ENCODE assay signal across 9 mouse cellular contexts in genomic region chr1:72871337-72871696, GRCm38 (mm10). TPM values are rescaled to one million over a fixed set of nuclear protein-coding genes. Genes with fewer than 3 reads are reported as not detected.
DNase-seq lines count a peak whose midpoint lies in the region; ATAC-seq and TF ChIP-seq lines count a peak whose summit lies in the region.
"Had no signal": no experiment of that assay in that cellular context is flagged by ENCODE, and none has a peak within 500 bp of the region (broad histone marks: within the 10 kb centered on the region; RNA-seq: fewer than 3 reads in every experiment).

No protein-coding gene starts in this region.

- no peaks in the 10 kb centered on the region for H3K9me3 ChIP-seq in heart, embryonic 16.5 days (replicated peaks; ENCODE audit: control insufficient read depth, low read length)
- H3K9me3 ChIP-seq in MEL (replicated peaks; ENCODE audit: insufficient read depth, low read length) = no peaks in the 10 kb centered on the region
- H3K9me3 ChIP-seq in hindbrain, embryonic 12.5 days (replicated peaks) = no peaks in the 10 kb centered on the region
- no peaks in the 10 kb centered on the region for H3K9me3 ChIP-seq in midbrain, embryonic 12.5 days
- H3K9me3 ChIP-seq: G1E had no signal

- H3K36me3 ChIP-seq in heart, embryonic 16.5 days (ENCODE audit: control insufficient read depth, insufficient read depth) = no peaks in the 10 kb centered on the region
- H3K36me3 ChIP-seq in MEL (ENCODE audit: control insufficient read depth in 1 of 2, insufficient read depth in 2 of 2, low read length in 2 of 2) = peaks cover 0 to 18% of the 10 kb centered on the region in 2 experiments; a peak in 2 of 4 replicates
- no peaks in the 10 kb centered on the region for H3K36me3 ChIP-seq in hindbrain, embryonic 12.5 days
- H3K36me3 ChIP-seq in midbrain, embryonic 12.5 days = no peaks in the 10 kb centered on the region
- H3K36me3 ChIP-seq: G1E had no signal

- no peak for DNase-seq in heart, adult 9 months (ENCODE audit: low spot score in 2 of 2)
- DNase-seq in MEL (ENCODE audit: low read depth, low spot score) = no peak
- DNase-seq in spleen, adult 18-20 months = no peak
- no peak for DNase-seq in gastrocnemius, postnatal 14 days
- no peak for DNase-seq in layer of hippocampus, adult 8-10 months (ENCODE audit: low spot score in 2 of 2)

- H3K4me2 ChIP-seq in heart, embryonic 16.5 days (ENCODE audit: low read depth, low read length) = peak overlapping the region; percentile 88
- H3K4me2 ChIP-seq in hindbrain, embryonic 12.5 days (replicated peaks) = peak overlapping the region; percentile 96
- peak overlapping the region; percentile 95 for H3K4me2 ChIP-seq in midbrain, embryonic 12.5 days (replicated peaks)

- TF ChIP-seq CTCF in MEL (IDR thresholded peaks at IDR 0.05 in 2 of 3, conservative IDR thresholded peaks at IDR 0.05 in 1 of 3; ENCODE audit: control insufficient read depth in 1 of 3, insufficient read depth in 1 of 3, low read depth in 2 of 3, low read length in 3 of 3, poor library complexity in 1 of 3, severe bottlenecking in 1 of 3) = no peak

- WGBS in heart, embryonic 16.5 days = 0% methylated on average over 6 of the region's 6 CpGs
- 0% methylated on average over 6 of the region's 6 CpGs for WGBS in hindbrain, embryonic 12.5 days
- WGBS in midbrain, embryonic 12.5 days = 0% methylated on average over 6 of the region's 6 CpGs

- ATAC-seq in heart, embryonic 16.5 days (replicated peaks; ENCODE audit: extremely low read depth, insufficient read depth, low FRiP score) = no peak
- ATAC-seq in hindbrain, embryonic 12.5 days (ENCODE audit: low FRiP score) = peak; percentile 3; the same call in 1 of the 2 replicates
- ATAC-seq in midbrain, embryonic 12.5 days (ENCODE audit: low FRiP score, low read depth) = peak; percentile 20; the same call in 1 of the 2 replicates

- TF ChIP-seq POLR2A in MEL (IDR thresholded peaks at IDR 0.05; ENCODE audit: control insufficient read depth in 1 of 2, insufficient read depth in 1 of 2, low read depth in 1 of 2, low read length in 2 of 2, poor library complexity in 1 of 2) = no peak

- TF ChIP-seq RAD21 in MEL (IDR thresholded peaks at IDR 0.05; ENCODE audit: low read depth, low read length) = no peak

- H3K9ac ChIP-seq in heart, embryonic 16.5 days (ENCODE audit: low read length) = peak overlapping the region; percentile 38
- peak overlapping the region; percentile 32 for H3K9ac ChIP-seq in MEL (ENCODE audit: control insufficient read depth, low read depth, low read length, poor library complexity, severe bottlenecking)
- peak overlapping the region; percentile 56 for H3K9ac ChIP-seq in hindbrain, embryonic 12.5 days
- peak overlapping the region; percentile 53; the same call in 1 of the 2 replicates for H3K9ac ChIP-seq in midbrain, embryonic 12.5 days (replicated peaks)

- intact Hi-C loops in gastrocnemius, postnatal 14 days (cut with DNase I; ENCODE audit: low total_unique reads) = no loop called here

- H3K4me3 ChIP-seq in heart, embryonic 16.5 days (ENCODE audit: low read length) = peak overlapping the region; percentile 74
- H3K4me3 ChIP-seq in MEL (ENCODE audit: control insufficient read depth in 1 of 2, insufficient read depth in 1 of 2, low read depth in 2 of 2, low read length in 2 of 2) = peak overlapping the region; percentile 13 to 53
- peak overlapping the region; percentile 60 for H3K4me3 ChIP-seq in hindbrain, embryonic 12.5 days
- peak overlapping the region; percentile 58 for H3K4me3 ChIP-seq in midbrain, embryonic 12.5 days

- H3K4me1 ChIP-seq in heart, embryonic 16.5 days (ENCODE audit: control insufficient read depth, insufficient read depth, low read length) = peaks cover 29% of the 10 kb centered on the region
- peaks cover 16 to 19% of the 10 kb centered on the region in 2 experiments for H3K4me1 ChIP-seq in MEL (ENCODE audit: control insufficient read depth in 1 of 2, insufficient read depth in 2 of 2, low read length in 2 of 2)
- peaks cover 70% of the 10 kb centered on the region for H3K4me1 ChIP-seq in hindbrain, embryonic 12.5 days
- H3K4me1 ChIP-seq in midbrain, embryonic 12.5 days = peaks cover 65% of the 10 kb centered on the region

- no peaks in the 10 kb centered on the region for H3K79me2 ChIP-seq in MEL (ENCODE audit: control insufficient read depth, insufficient read depth, low read length, poor library complexity)

- peaks cover 3% of the 10 kb centered on the region; the same call in 1 of the 2 replicates for H3K27me3 ChIP-seq in heart, embryonic 16.5 days (ENCODE audit: control insufficient read depth, insufficient read depth, low read length)
- H3K27me3 ChIP-seq in MEL (ENCODE audit: control insufficient read depth in 1 of 2, insufficient read depth in 2 of 2, low read length in 2 of 2) = no peaks in the 10 kb centered on the region
- H3K27me3 ChIP-seq in hindbrain, embryonic 12.5 days = peaks cover 16% of the 10 kb centered on the region
- H3K27me3 ChIP-seq in midbrain, embryonic 12.5 days = peaks cover 48% of the 10 kb centered on the region

- TF ChIP-seq EP300 in MEL (IDR thresholded peaks at IDR 0.05; ENCODE audit: low read depth in 1 of 2, low read length in 2 of 2) = no peak

- H3K27ac ChIP-seq in heart, embryonic 16.5 days (ENCODE audit: low read length) = peak overlapping the region; percentile 72
- H3K27ac ChIP-seq in MEL (ENCODE audit: control insufficient read depth, low read depth, low read length) = peak overlapping the region; percentile 24; the same call in 1 of the 2 replicates
- H3K27ac ChIP-seq in hindbrain, embryonic 12.5 days = peak overlapping the region; percentile 68; the same call in 1 of the 2 replicates
- peak overlapping the region; percentile 63 for H3K27ac ChIP-seq in midbrain, embryonic 12.5 days (replicated peaks)

TF ChIP-seq in MEL, 35 proteins besides CTCF, POLR2A, EP300 and RAD21:
- no peak for TF ChIP-seq TCF12 (IDR thresholded peaks at IDR 0.05; ENCODE audit: low read depth, low read length)
- TF ChIP-seq BHLHE40 (IDR thresholded peaks at IDR 0.05; ENCODE audit: borderline replicate concordance, low read depth, low read length) = no peak
- TF ChIP-seq E2F4 (IDR thresholded peaks at IDR 0.05; ENCODE audit: borderline replicate concordance, low read depth, low read length) = no peak
- TF ChIP-seq NRF1 (IDR thresholded peaks at IDR 0.05; ENCODE audit: insufficient read depth, low read depth, low read length, poor library complexity, severe bottlenecking) = no peak
- no peak for TF ChIP-seq MEF2A (IDR thresholded peaks at IDR 0.05; ENCODE audit: extremely low read depth, insufficient replicate concordance, low read depth, low read length, poor library complexity, severe bottlenecking)
- TF ChIP-seq SIN3A (IDR thresholded peaks at IDR 0.05; ENCODE audit: low read length) = no peak
- TF ChIP-seq MYC (IDR thresholded peaks at IDR 0.05; ENCODE audit: low read depth, low read length) = no peak
- no peak for TF ChIP-seq ZC3H11A (IDR thresholded peaks at IDR 0.05; ENCODE audit: low read depth, low read length)
- no peak for TF ChIP-seq USF1 (IDR thresholded peaks at IDR 0.05; ENCODE audit: low read depth, low read length)
- TF ChIP-seq CHD2 (IDR thresholded peaks at IDR 0.05; ENCODE audit: low read length) = no peak; the same call in 1 of the 2 replicates
- no peak for TF ChIP-seq ZKSCAN1 (IDR thresholded peaks at IDR 0.05; ENCODE audit: low read depth, low read length)

RNA-seq across cellular contexts. Expression of gene Igfbp5, which starts 3.4 kb away (rescaled TPM):
- polyA plus RNA-seq in heart, embryonic 16.5 days (2015; fragmentation: Nextera tagmentation; extraction: Ambion mirVana) = 65.1 and 69.0 TPM in 2 replicates
- 0.03 TPM in 1 of 2 replicates, not detected in the other for total RNA-seq in MEL (2012; rRNA removed)
- under 1 TPM in 1 of 2 experiments, not detected in 1; 0.03 TPM for polyA plus RNA-seq in MEL (2012; ENCODE audit: insufficient read depth in 1 of 2, insufficient read length in 2 of 2, low read depth in 1 of 2, low replicate concordance in 2 of 2, missing spikeins in 1 of 2)
- polyA plus RNA-seq in hindbrain, embryonic 12.5 days (2016; fragmentation: Nextera tagmentation; extraction: Ambion mirVana) = 69.6 and 99.7 TPM in 2 replicates
- 31.1 and 41.2 TPM in 2 replicates for polyA plus RNA-seq in midbrain, embryonic 12.5 days (2016; fragmentation: Nextera tagmentation; extraction: Ambion mirVana)
- 100 to 1,000 TPM; 254 to 324 TPM for total RNA-seq in gastrocnemius, postnatal 14 days (2021)
- total RNA-seq in layer of hippocampus, adult 8-10 months (2022) = 100 to 1,000 TPM in 2 of 4 experiments, 10 to 100 TPM in 2; 81.6 to 154 (median 113) TPM

RNA-seq across cellular contexts. Expression of gene Igfbp2, which starts 47.0 kb away (rescaled TPM):
- 43.3 and 58.6 TPM in 2 replicates for polyA plus RNA-seq in heart, embryonic 16.5 days (2015; fragmentation: Nextera tagmentation; extraction: Ambion mirVana)
- not detected in 2 replicates for total RNA-seq in MEL (2012; rRNA removed)
- polyA plus RNA-seq in MEL (2012; ENCODE audit: insufficient read depth in 1 of 2, insufficient read length in 2 of 2, low read depth in 1 of 2, low replicate concordance in 2 of 2, missing spikeins in 1 of 2) = not detected
- 548 and 549 TPM in 2 replicates for polyA plus RNA-seq in hindbrain, embryonic 12.5 days (2016; fragmentation: Nextera tagmentation; extraction: Ambion mirVana)
- polyA plus RNA-seq in midbrain, embryonic 12.5 days (2016; fragmentation: Nextera tagmentation; extraction: Ambion mirVana) = 548 and 637 TPM in 2 replicates
- total RNA-seq in gastrocnemius, postnatal 14 days (2021) = 1 to 10 TPM; 2.5 to 3.1 TPM
- total RNA-seq in layer of hippocampus, adult 8-10 months (2022) = 10 to 100 TPM; 36.7 to 56.7 (median 47.3) TPM
- polyA plus RNA-seq: G1E had no signal

Comparison
In these comparisons a context has a peak if more than half of its experiments do, and no peak if none do; other contexts are left out.
1. RNA of gene Igfbp5, which starts 3.4 kb away (polyA plus RNA-seq): 69.6 to 99.7 TPM in hindbrain, embryonic 12.5 days, 65.1 to 69.0 TPM in heart, embryonic 16.5 days and 31.1 to 41.2 TPM in midbrain, embryonic 12.5 days; 0.03 TPM in MEL; every median in the first group is over 10 times any median in the second.
2. RNA of gene Igfbp2, which starts 47.0 kb away (polyA plus RNA-seq): 548 to 637 TPM in midbrain, embryonic 12.5 days, 548 to 549 TPM in hindbrain, embryonic 12.5 days and 43.3 to 58.6 TPM in heart, embryonic 16.5 days; not detected in MEL; every median in the first group is over 10 times any median in the second.
3. Peak in every context shown above with its lines, with median percentiles within 50 percentile points of each other: H3K27ac ChIP-seq, H3K4me2 ChIP-seq, H3K4me3 ChIP-seq and H3K9ac ChIP-seq.